Mouse (Mus musculus): Measurements from ENCODE around the gene Pacs1. TPM values are rescaled to one million over a fixed set of nuclear protein-coding genes. Genes with fewer than 3 reads are reported as not detected.
"Not testable (repeated sequence)": the region's sequence is repeated elsewhere in the genome, so short reads cannot be mapped to it uniquely, and the experiment has no call there.

Pacs1 gene
- polyA plus RNA-seq, 1 experiment = 18.3 TPM

- Histone ChIP-seq H3K27ac (ENCODE audit: insufficient read depth, low read length) (no peak overlapping the region), H3K9me3 (replicated peaks; ENCODE audit: control insufficient read depth, insufficient read depth, low read length, poor library complexity, severe bottlenecking) (no peaks in the 10 kb centered on the region), H3K9ac (ENCODE audit: low read depth, poor library complexity, severe bottlenecking) (no peak overlapping the region), H3K36me3 (ENCODE audit: control insufficient read depth, insufficient read depth, low read length, poor library complexity, severe bottlenecking) (no peaks in the 10 kb centered on the region), H3K27me3 (ENCODE audit: control insufficient read depth, insufficient read depth, low read length, poor library complexity, severe bottlenecking) (no peaks in the 10 kb centered on the region), H3K4me1 (ENCODE audit: control insufficient read depth, insufficient read depth, low read length) (no peaks in the 10 kb centered on the region), H3K4me3 (ENCODE audit: low read depth, low read length) (no peak overlapping the region)
- TF ChIP-seq CTCF (IDR thresholded peaks at IDR 0.05; ENCODE audit: low read depth, low read length) (no peak), EP300 (IDR thresholded peaks at IDR 0.05; ENCODE audit: insufficient read depth, low read depth, low read length) (no peak), POLR2A (IDR thresholded peaks at IDR 0.05; ENCODE audit: insufficient read depth, low read length) (no peak)
These were observed 179.3 kb downstream of the Pacs1 start for GRCm38 (mm10) chr19:5093481-5094242.

DNA sequence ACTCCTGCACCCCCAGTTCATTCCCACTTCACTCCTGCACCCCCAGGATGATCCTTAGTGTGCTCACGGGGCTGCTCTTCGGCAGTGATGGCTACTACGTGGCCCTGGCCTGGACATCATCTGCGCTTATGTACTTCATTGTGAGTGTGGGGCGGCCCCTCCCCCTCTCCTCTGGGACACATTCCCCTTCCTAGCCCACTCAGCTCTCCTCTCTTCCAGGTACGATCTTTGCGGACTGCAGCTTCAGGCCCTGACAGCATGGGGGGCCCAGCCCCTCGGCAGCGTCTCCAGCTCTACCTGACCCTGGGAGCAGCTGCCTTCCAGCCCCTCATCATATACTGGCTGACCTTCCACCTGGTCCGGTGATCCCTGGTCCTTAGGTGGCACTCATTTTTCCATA, 180.8 kb downstream of the Pacs1 start:
- H3K27me3 ChIP-seq (ENCODE audit: control insufficient read depth, insufficient read depth, low read length, poor library complexity, severe bottlenecking) = no peaks in the 10 kb centered on the region
- no peak overlapping the region for H3K4me3 ChIP-seq (ENCODE audit: low read depth, low read length)
- TF ChIP-seq EP300 (IDR thresholded peaks at IDR 0.05; ENCODE audit: insufficient read depth, low read depth, low read length) (no peak), POLR2A (IDR thresholded peaks at IDR 0.05; ENCODE audit: insufficient read depth, low read length) (no peak), CTCF (IDR thresholded peaks at IDR 0.05; ENCODE audit: low read depth, low read length) (no peak)
- H3K36me3 ChIP-seq (ENCODE audit: control insufficient read depth, insufficient read depth, low read length, poor library complexity, severe bottlenecking) = no peaks in the 10 kb centered on the region
- H3K4me1 ChIP-seq (ENCODE audit: control insufficient read depth, insufficient read depth, low read length) = no peaks in the 10 kb centered on the region
- H3K27ac ChIP-seq (ENCODE audit: insufficient read depth, low read length) = no peak overlapping the region
- no peak overlapping the region for H3K9ac ChIP-seq (ENCODE audit: low read depth, poor library complexity, severe bottlenecking)
- H3K9me3 ChIP-seq (replicated peaks; ENCODE audit: control insufficient read depth, insufficient read depth, low read length, poor library complexity, severe bottlenecking) = no peaks in the 10 kb centered on the region

DNA sequence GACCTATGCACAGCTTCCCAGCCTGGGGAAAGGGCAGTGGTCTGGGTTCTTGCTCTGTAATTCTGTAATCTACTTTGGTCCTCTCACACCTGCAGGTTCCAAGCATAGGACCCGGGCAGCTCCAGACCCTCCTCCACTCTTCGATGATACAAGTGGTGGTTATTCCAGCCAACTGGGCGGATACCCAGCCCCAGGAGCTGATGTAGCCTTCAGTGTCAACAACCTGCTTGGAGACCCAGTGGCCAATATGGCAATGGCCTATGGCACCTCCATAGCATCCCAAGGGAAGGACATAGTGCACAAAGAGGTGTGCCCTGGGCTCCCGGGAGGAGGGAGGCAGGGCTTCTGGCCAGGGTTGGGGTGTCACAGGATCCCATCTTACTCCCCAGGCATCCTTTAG, 183.6 kb downstream of the Pacs1 start:
- peak overlapping the region; percentile 93 for H3K4me3 ChIP-seq (ENCODE audit: low read depth, low read length)
- TF ChIP-seq POLR2A (IDR thresholded peaks at IDR 0.05; ENCODE audit: insufficient read depth, low read length) (no peak), EP300 (IDR thresholded peaks at IDR 0.05; ENCODE audit: insufficient read depth, low read depth, low read length) (no peak), CTCF (IDR thresholded peaks at IDR 0.05; ENCODE audit: low read depth, low read length) (no peak)
- no peaks in the 10 kb centered on the region for H3K9me3 ChIP-seq (replicated peaks; ENCODE audit: control insufficient read depth, insufficient read depth, low read length, poor library complexity, severe bottlenecking)
- no peak overlapping the region for H3K9ac ChIP-seq (ENCODE audit: low read depth, poor library complexity, severe bottlenecking)
- no peaks in the 10 kb centered on the region for H3K36me3 ChIP-seq (ENCODE audit: control insufficient read depth, insufficient read depth, low read length, poor library complexity, severe bottlenecking)
- no peaks in the 10 kb centered on the region for H3K27me3 ChIP-seq (ENCODE audit: control insufficient read depth, insufficient read depth, low read length, poor library complexity, severe bottlenecking)
- no peaks in the 10 kb centered on the region for H3K4me1 ChIP-seq (ENCODE audit: control insufficient read depth, insufficient read depth, low read length)
- no peak overlapping the region for H3K27ac ChIP-seq (ENCODE audit: insufficient read depth, low read length)

- no peaks in the 10 kb centered on the region for H3K36me3 ChIP-seq (ENCODE audit: control insufficient read depth, insufficient read depth, low read length, poor library complexity, severe bottlenecking)
- H3K27me3 ChIP-seq (ENCODE audit: control insufficient read depth, insufficient read depth, low read length, poor library complexity, severe bottlenecking) = no peaks in the 10 kb centered on the region
- H3K4me3 ChIP-seq (ENCODE audit: low read depth, low read length) = peak within 1 kb of the TSS; percentile 93
- H3K27ac ChIP-seq (ENCODE audit: insufficient read depth, low read length) = no peak within 1 kb of the TSS
- H3K9me3 ChIP-seq (replicated peaks; ENCODE audit: control insufficient read depth, insufficient read depth, low read length, poor library complexity, severe bottlenecking) = no peaks in the 10 kb centered on the region
- peak; percentile 49 for TF ChIP-seq CTCF (IDR thresholded peaks at IDR 0.05; ENCODE audit: low read depth, low read length)
- TF ChIP-seq POLR2A (IDR thresholded peaks at IDR 0.05; ENCODE audit: insufficient read depth, low read length) = peak; percentile 69
- 0 out of 2 replicates have a peak, but pooled peaks have one; percentile 9 for TF ChIP-seq EP300 (IDR thresholded peaks at IDR 0.05; ENCODE audit: insufficient read depth, low read depth, low read length)
- H3K9ac ChIP-seq (ENCODE audit: low read depth, poor library complexity, severe bottlenecking) = peak within 1 kb of the TSS; percentile 44
- no peaks in the 10 kb centered on the region for H3K4me1 ChIP-seq (ENCODE audit: control insufficient read depth, insufficient read depth, low read length)
These were observed 184.8 kb downstream of the Pacs1 start, which contains the start of gene Yif1a for GRCm38 (mm10) chr19:5087884-5088728. Yif1a (plus strand) TSS chr19:5088538.

- H3K9me3 ChIP-seq (replicated peaks; ENCODE audit: control insufficient read depth, insufficient read depth, low read length, poor library complexity, severe bottlenecking); H3K27me3 ChIP-seq (ENCODE audit: control insufficient read depth, insufficient read depth, low read length, poor library complexity, severe bottlenecking); H3K27ac ChIP-seq (ENCODE audit: insufficient read depth, low read length); H3K9ac ChIP-seq (ENCODE audit: low read depth, poor library complexity, severe bottlenecking); H3K4me3 ChIP-seq (ENCODE audit: low read depth, low read length); H3K36me3 ChIP-seq (ENCODE audit: control insufficient read depth, insufficient read depth, low read length, poor library complexity, severe bottlenecking); H3K4me1 ChIP-seq (ENCODE audit: control insufficient read depth, insufficient read depth, low read length): not testable (repeated sequence)
These were observed 186.4 kb downstream of the Pacs1 start for GRCm38 (mm10) chr19:5086533-5086932.

Data from ES-Bruce4 (cell line).